Mouse (Mus musculus) embryonic facial prominence, embryonic 15.5 days (tissue): ENCODE results near the gene Rprd2. TPM values are rescaled to one million over a fixed set of nuclear protein-coding genes. Genes with fewer than 3 reads are reported as not detected.
"Not testable (repeated sequence)": the region's sequence is repeated elsewhere in the genome, so short reads cannot be mapped to it uniquely, and the experiment has no call there.

Experiments used
- ATAC-seq: fragments of 200-750 bp; cut with Nextera tagmentation; 2 replicates; pipeline ENCODE4 v1.8.0; 2017; ENCODE audit warnings: low read depth, moderate TSS enrichment; ENCODE audit not compliant: insufficient number of reproducible peaks, low FRiP score, low TSS enrichment
- H3K27ac ChIP-seq: fragments of 300-500 bp; sonication (generic); replicated peaks from 2 replicates; pipeline ENCODE4 v1.5.1; 2015; ENCODE audit warnings: mild to moderate bottlenecking, inconsistent platforms
- H3K27me3 ChIP-seq: fragments of 300-500 bp; sonication (generic); 2 replicates; pipeline ENCODE4 v1.6.1; 2015; ENCODE audit warnings: inconsistent platforms
- H3K36me3 ChIP-seq: fragments of 300-500 bp; sonication (generic); 2 replicates; pipeline ENCODE4 v1.6.1; 2015; ENCODE audit warnings: mild to moderate bottlenecking, inconsistent platforms
- H3K4me1 ChIP-seq: fragments of 300-500 bp; sonication (generic); 2 replicates; pipeline ENCODE4 v1.6.1; 2015; ENCODE audit warnings: inconsistent platforms
- H3K4me2 ChIP-seq: fragments of 300-500 bp; sonication (generic); replicated peaks from 2 replicates; pipeline ENCODE4 v1.6.1; 2015; ENCODE audit warnings: mild to moderate bottlenecking, inconsistent platforms
- H3K4me3 ChIP-seq: fragments of 300-500 bp; sonication (generic); replicated peaks from 2 replicates; pipeline ENCODE4 v1.5.1; 2015; ENCODE audit warnings: mild to moderate bottlenecking, inconsistent platforms
- H3K9ac ChIP-seq: fragments of 300-500 bp; sonication (generic); 2 replicates; pipeline ENCODE4 v1.6.1; 2015; ENCODE audit warnings: inconsistent platforms
- H3K9me3 ChIP-seq: fragments of 300-500 bp; sonication (generic); replicated peaks from 2 replicates; pipeline ENCODE4 v1.6.1; 2016; ENCODE audit warnings: inconsistent platforms
- WGBS: fragments of 180-500 bp; shearing (Covaris S2); methylation state at CpG from one replicate; pipeline ENCODE4 v1.1.7; 2015; 5-methylcytosine and 5-hydroxymethylcytosine counted together
- polyA plus RNA-seq: library from polyadenylated mRNA; unstranded; fragments of >200 nt; fragmentation: Nextera tagmentation; extraction: Ambion mirVana; gene quantifications from 2 replicates; pipeline ENCODE4 v1.2.1, GENCODE M21; 2015

Gene Rprd2
- polyA plus RNA-seq, 1 experiment from 2014 or later, result 20.8 TPM

DNA sequence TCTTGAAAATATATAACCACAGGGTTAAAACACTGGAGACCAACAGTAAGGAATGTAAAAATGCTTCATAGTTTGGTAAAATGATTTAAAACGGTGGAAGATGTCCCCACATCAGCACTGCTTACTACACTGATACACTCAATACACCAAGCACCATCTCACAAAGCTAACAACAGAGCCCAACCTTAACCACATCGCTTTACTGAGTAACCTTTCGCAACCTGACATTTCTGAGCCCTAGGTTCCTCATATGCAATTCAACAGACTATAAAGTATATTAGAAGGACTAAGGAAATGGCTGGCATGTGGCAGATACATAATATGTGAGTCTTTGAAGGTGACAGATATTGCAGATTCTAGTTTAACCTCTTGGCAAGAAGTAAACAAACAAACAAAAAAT lies 2.0 kb downstream of the Rprd2 start:
- H3K27ac ChIP-seq, result no peak overlapping the region
- no peak overlapping the region for H3K4me3 ChIP-seq
- WGBS, result 81% methylated on average over 3 of the region's 3 CpGs
- H3K4me2 ChIP-seq, result peak overlapping the region; percentile 10; the same call in 1 of the 2 replicates
- H3K9ac ChIP-seq, result no peak overlapping the region
- H3K9me3 ChIP-seq, result no peaks in the 10 kb centered on the region
- H3K36me3 ChIP-seq, result no peaks in the 10 kb centered on the region
- peaks cover 17% of the 10 kb centered on the region for H3K4me1 ChIP-seq
- no peaks in the 10 kb centered on the region for H3K27me3 ChIP-seq
- no peak for ATAC-seq

DNA sequence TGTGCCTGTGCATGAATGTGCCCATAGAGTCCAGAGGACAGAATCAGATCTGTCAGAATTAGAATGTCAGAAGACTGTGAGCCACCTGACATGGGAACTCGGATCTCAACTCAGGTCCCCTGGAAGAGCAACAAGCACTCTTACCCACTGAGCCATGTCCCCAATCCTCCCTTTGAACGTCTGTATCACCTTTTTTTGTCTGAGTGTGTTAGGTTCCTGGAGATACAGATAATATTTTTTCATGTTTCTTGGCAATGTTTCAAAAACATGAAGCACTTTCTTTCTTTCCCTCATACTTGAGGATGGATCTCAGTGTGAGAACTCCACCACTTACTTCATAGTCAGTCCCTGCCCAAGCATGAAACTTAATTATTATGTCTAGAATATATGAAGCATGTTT lies 10.3 kb downstream of the Rprd2 start:
- Histone ChIP-seq H3K4me1 (no peaks in the 10 kb centered on the region), H3K27ac (no peak overlapping the region), H3K27me3 (no peaks in the 10 kb centered on the region), H3K36me3 (peaks cover 22% of the 10 kb centered on the region), H3K4me3 (no peak overlapping the region), H3K9ac (no peak overlapping the region), H3K4me2 (no peak overlapping the region), H3K9me3 (no peaks in the 10 kb centered on the region)
- 57% methylated on average over 2 of the region's 2 CpGs for WGBS
- ATAC-seq, result no peak

- H3K27me3 ChIP-seq, H3K27ac ChIP-seq, H3K4me2 ChIP-seq, H3K4me3 ChIP-seq, H3K9ac ChIP-seq, H3K4me1 ChIP-seq, ATAC-seq, H3K9me3 ChIP-seq: not testable (repeated sequence)
- WGBS, result 94% methylated on average over 3 of the region's 6 CpGs
- peaks cover 22% of the 10 kb centered on the region for H3K36me3 ChIP-seq
Measured at GRCm38 (mm10) chr3:95807630-95808029, 11.0 kb downstream of the Rprd2 start.

- 93% methylated on average over 1 of the region's 1 CpGs for WGBS
Measured at GRCm38 (mm10) chr3:95806677-95807076, 12.0 kb downstream of the Rprd2 start.

GRCm38 (mm10) chr3:95803851-95804250 lies 14.8 kb downstream of the Rprd2 start:
- H3K9ac ChIP-seq, result no peak overlapping the region
- 95% methylated on average over 4 of the region's 4 CpGs for WGBS
- no peaks in the 10 kb centered on the region for H3K27me3 ChIP-seq
- no peak overlapping the region for H3K4me2 ChIP-seq
- no peaks in the 10 kb centered on the region for H3K9me3 ChIP-seq
- no peak overlapping the region for H3K4me3 ChIP-seq
- H3K27ac ChIP-seq, result no peak overlapping the region
- peaks cover 28% of the 10 kb centered on the region for H3K36me3 ChIP-seq
- no peak for ATAC-seq
- H3K4me1 ChIP-seq, result no peaks in the 10 kb centered on the region

More at GRCm38 (mm10) chr3:95806677-95807076, 12.0 kb downstream of the Rprd2 start:
- H3K9me3 ChIP-seq, result no peaks in the 10 kb centered on the region
- H3K36me3 ChIP-seq, result peaks cover 28% of the 10 kb centered on the region
- H3K27me3 ChIP-seq, result no peaks in the 10 kb centered on the region
- H3K9ac ChIP-seq, result no peak overlapping the region
- no peak overlapping the region for H3K4me2 ChIP-seq
- no peak overlapping the region for H3K27ac ChIP-seq
- no peak overlapping the region for H3K4me3 ChIP-seq
- no peak for ATAC-seq
- H3K4me1 ChIP-seq, result no peaks in the 10 kb centered on the region

DNA sequence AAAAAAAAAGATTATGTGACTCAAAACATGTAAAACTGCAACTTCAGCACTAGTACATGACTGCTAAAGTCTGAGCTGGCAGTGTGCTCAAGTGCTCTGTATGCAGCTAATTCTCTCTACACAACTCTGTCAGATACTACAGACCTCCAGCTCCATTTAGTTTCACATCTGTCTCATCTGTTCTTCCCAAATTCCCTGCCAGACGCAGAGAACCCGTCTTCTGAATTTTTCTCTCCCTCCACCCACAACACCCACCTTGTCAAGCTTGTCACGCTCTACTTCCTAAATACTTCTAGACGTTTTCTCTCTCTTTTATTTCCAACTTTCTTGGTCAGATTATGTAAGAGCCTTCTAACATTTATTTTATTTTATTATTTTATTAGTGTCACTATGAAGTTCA lies 19.9 kb downstream of the Rprd2 start:
- 73% methylated on average over 4 of the region's 4 CpGs for WGBS
- no peak for ATAC-seq
- no peak overlapping the region for H3K4me2 ChIP-seq
- H3K9ac ChIP-seq, result no peak overlapping the region
- peaks cover 7% of the 10 kb centered on the region; the same call in 1 of the 2 replicates for H3K36me3 ChIP-seq
- H3K4me1 ChIP-seq, result no peaks in the 10 kb centered on the region
- no peak overlapping the region for H3K4me3 ChIP-seq
- no peak overlapping the region for H3K27ac ChIP-seq
- H3K9me3 ChIP-seq, result no peaks in the 10 kb centered on the region
- no peaks in the 10 kb centered on the region for H3K27me3 ChIP-seq

DNA sequence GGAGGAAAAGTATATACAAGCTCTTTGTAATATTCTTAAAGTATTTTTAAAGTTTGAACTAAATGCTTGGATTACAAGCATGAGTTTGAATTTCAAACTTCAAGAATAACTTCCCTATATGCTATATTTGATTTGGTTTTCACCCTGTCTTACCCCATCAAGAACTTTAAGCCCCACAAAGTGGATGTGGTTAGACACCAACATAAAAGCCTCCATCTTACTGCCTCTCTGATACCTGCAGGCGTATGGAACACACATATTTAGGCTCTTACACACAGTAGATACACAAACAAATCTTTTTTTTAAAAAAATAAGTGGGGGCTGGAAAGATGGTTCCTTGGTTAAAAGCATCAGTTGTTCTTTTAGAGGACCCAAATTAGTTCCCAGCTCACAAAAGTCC lies 24.4 kb downstream of the Rprd2 start:
- Histone ChIP-seq H3K27me3 (no peaks in the 10 kb centered on the region), H3K9ac (no peak overlapping the region), H3K27ac (no peak overlapping the region), H3K4me1 (no peaks in the 10 kb centered on the region), H3K4me3 (no peak overlapping the region), H3K36me3 (no peaks in the 10 kb centered on the region), H3K4me2 (no peak overlapping the region), H3K9me3 (no peaks in the 10 kb centered on the region)
- 73% methylated on average over 1 of the region's 1 CpGs for WGBS
- ATAC-seq, result no peak

GRCm38 (mm10) chr3:95793662-95794061 lies 25.0 kb downstream of the Rprd2 start:
- Histone ChIP-seq H3K9ac (no peak overlapping the region), H3K9me3 (no peaks in the 10 kb centered on the region), H3K27me3 (no peaks in the 10 kb centered on the region), H3K36me3 (0 out of 2 replicates have a peak, but pooled peaks cover 3% of the 10 kb centered on the region), H3K4me1 (no peaks in the 10 kb centered on the region), H3K27ac (no peak overlapping the region), H3K4me2 (no peak overlapping the region), H3K4me3 (no peak overlapping the region)
- no peak for ATAC-seq
- 77% methylated on average over 2 of the region's 2 CpGs for WGBS

GRCm38 (mm10) chr3:95785501-95785900 lies 33.2 kb downstream of the Rprd2 start:
- H3K9ac ChIP-seq, result no peak overlapping the region
- WGBS, result 83% methylated on average over 4 of the region's 4 CpGs
- H3K4me2 ChIP-seq, result no peak overlapping the region
- H3K4me1 ChIP-seq, result no peaks in the 10 kb centered on the region
- H3K36me3 ChIP-seq, result peaks cover 53% of the 10 kb centered on the region
- no peak overlapping the region for H3K4me3 ChIP-seq
- no peaks in the 10 kb centered on the region for H3K27me3 ChIP-seq
- no peak for ATAC-seq
- H3K9me3 ChIP-seq, result no peaks in the 10 kb centered on the region
- H3K27ac ChIP-seq, result no peak overlapping the region

GRCm38 (mm10) chr3:95771985-95772384 lies 46.7 kb downstream of the Rprd2 start:
- Histone ChIP-seq H3K4me1 (no peaks in the 10 kb centered on the region), H3K9me3 (no peaks in the 10 kb centered on the region), H3K36me3 (peaks cover 57% of the 10 kb centered on the region), H3K9ac (no peak overlapping the region), H3K27ac (no peak overlapping the region), H3K4me3 (no peak overlapping the region), H3K4me2 (no peak overlapping the region), H3K27me3 (no peaks in the 10 kb centered on the region)
- ATAC-seq, result no peak

GRCm38 (mm10) chr3:95765534-95765933 lies 53.1 kb downstream of the Rprd2 start:
- no peak overlapping the region for H3K27ac ChIP-seq
- no peaks in the 10 kb centered on the region for H3K9me3 ChIP-seq
- H3K4me2 ChIP-seq, result no peak overlapping the region
- H3K4me3 ChIP-seq, result no peak overlapping the region
- peaks cover 59% of the 10 kb centered on the region for H3K36me3 ChIP-seq
- no peaks in the 10 kb centered on the region for H3K4me1 ChIP-seq
- 92% methylated on average over 10 of the region's 10 CpGs for WGBS
- no peak for ATAC-seq
- H3K9ac ChIP-seq, result no peak overlapping the region
- no peaks in the 10 kb centered on the region for H3K27me3 ChIP-seq

GRCm38 (mm10) chr3:95763811-95764210 lies 54.9 kb downstream of the Rprd2 start:
- ATAC-seq, result no peak
- H3K27me3 ChIP-seq, result no peaks in the 10 kb centered on the region
- H3K9ac ChIP-seq, result no peak overlapping the region
- no peak overlapping the region for H3K4me3 ChIP-seq
- H3K4me1 ChIP-seq, result no peaks in the 10 kb centered on the region
- H3K36me3 ChIP-seq, result peaks cover 53% of the 10 kb centered on the region
- 79% methylated on average over 10 of the region's 10 CpGs for WGBS
- no peak overlapping the region for H3K4me2 ChIP-seq
- H3K9me3 ChIP-seq, result no peaks in the 10 kb centered on the region
- no peak overlapping the region for H3K27ac ChIP-seq
